Mouse (Mus musculus): Measurements from ENCODE around the gene Lgals7. TPM values are rescaled to one million over a fixed set of nuclear protein-coding genes. Genes with fewer than 3 reads are reported as not detected.

The Lgals7 gene
- polyA plus RNA-seq, 1 experiment: 0.12 TPM

- peaks cover 98% of the 10 kb centered on the region for H3K36me3 ChIP-seq (ENCODE audit: control insufficient read depth, insufficient read depth)
- peaks cover 59% of the 10 kb centered on the region for H3K79me3 ChIP-seq (ENCODE audit: low read depth)
- TF ChIP-seq MYOG (IDR thresholded peaks at IDR 0.05; ENCODE audit: control insufficient read depth, extremely low read depth, insufficient read length) (no peak), MYOD1 (IDR thresholded peaks at IDR 0.05; ENCODE audit: control insufficient read depth, insufficient read length, low read depth) (no peak), CEBPB (IDR thresholded peaks at IDR 0.05; ENCODE audit: low read depth) (no peak), FOSL1 (IDR thresholded peaks at IDR 0.05; ENCODE audit: insufficient read depth, low read length, poor library complexity, severe bottlenecking) (no peak), CTCF (IDR thresholded peaks at IDR 0.05; ENCODE audit: control insufficient read depth, insufficient read depth, insufficient read length) (no peak), MAX (IDR thresholded peaks at IDR 0.05) (no peak), USF1 (IDR thresholded peaks at IDR 0.05; ENCODE audit: low read depth) (no peak)
- no peaks in the 10 kb centered on the region for H3K27me3 ChIP-seq (ENCODE audit: control insufficient read depth, insufficient read depth, insufficient read length)
- peaks cover 62% of the 10 kb centered on the region for H3K79me2 ChIP-seq (ENCODE audit: control insufficient read depth, insufficient read depth)
- no peak overlapping the region for H3K4me3 ChIP-seq (ENCODE audit: insufficient read depth, poor library complexity, severe bottlenecking)
- H3ac ChIP-seq (ENCODE audit: control insufficient read depth, insufficient read length, low read depth): no peak overlapping the region
Measured at GRCm38 (mm10) chr7:28817957-28818356, 45.7 kb upstream of the Lgals7 start.

DNA sequence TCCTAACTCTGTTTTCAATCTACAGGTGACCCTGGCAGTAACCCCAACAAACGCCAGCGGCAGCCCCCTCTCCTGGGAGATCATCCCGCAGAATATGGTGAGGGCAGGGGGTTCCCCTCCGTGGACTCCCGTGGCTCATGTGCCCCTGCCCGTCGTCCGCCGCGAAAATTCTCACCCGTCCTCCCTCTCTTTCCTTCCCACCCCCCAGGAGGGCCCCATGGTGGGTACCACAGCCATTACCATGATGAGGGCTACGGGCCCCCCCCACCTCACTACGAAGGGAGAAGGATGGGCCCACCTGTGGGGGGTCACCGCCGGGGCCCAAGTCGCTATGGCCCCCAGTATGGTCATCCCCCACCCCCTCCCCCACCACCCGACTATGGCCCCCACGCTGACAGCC is 45.2 kb upstream of the Lgals7 start:
- Histone ChIP-seq H3K79me3 (ENCODE audit: low read depth) (peaks cover 54% of the 10 kb centered on the region), H3K36me3 (ENCODE audit: control insufficient read depth, insufficient read depth) (peaks cover 95% of the 10 kb centered on the region), H3K4me3 (ENCODE audit: insufficient read depth, poor library complexity, severe bottlenecking) (no peak overlapping the region), H3K79me2 (ENCODE audit: control insufficient read depth, insufficient read depth) (peaks cover 57% of the 10 kb centered on the region), H3K27me3 (ENCODE audit: control insufficient read depth, insufficient read depth, insufficient read length) (no peaks in the 10 kb centered on the region), H3ac (ENCODE audit: control insufficient read depth, insufficient read length, low read depth) (no peak overlapping the region)
- no peak for TF ChIP-seq MYOD1 (IDR thresholded peaks at IDR 0.05; ENCODE audit: control insufficient read depth, insufficient read length, low read depth)
- TF ChIP-seq CEBPB (IDR thresholded peaks at IDR 0.05; ENCODE audit: low read depth): no peak
- TF ChIP-seq FOSL1 (IDR thresholded peaks at IDR 0.05; ENCODE audit: insufficient read depth, low read length, poor library complexity, severe bottlenecking): no peak
- no peak for TF ChIP-seq USF1 (IDR thresholded peaks at IDR 0.05; ENCODE audit: low read depth)
- TF ChIP-seq CTCF (IDR thresholded peaks at IDR 0.05; ENCODE audit: control insufficient read depth, insufficient read depth, insufficient read length): no peak
- no peak for TF ChIP-seq MAX (IDR thresholded peaks at IDR 0.05)
- no peak for TF ChIP-seq MYOG (IDR thresholded peaks at IDR 0.05; ENCODE audit: control insufficient read depth, extremely low read depth, insufficient read length)

GRCm38 (mm10) chr7:28818861-28819452 is 44.7 kb upstream of the Lgals7 start:
- Histone ChIP-seq H3K36me3 (ENCODE audit: control insufficient read depth, insufficient read depth) (peaks cover 90% of the 10 kb centered on the region), H3K4me3 (ENCODE audit: insufficient read depth, poor library complexity, severe bottlenecking) (no peak overlapping the region), H3K79me3 (ENCODE audit: low read depth) (peaks cover 49% of the 10 kb centered on the region), H3ac (ENCODE audit: control insufficient read depth, insufficient read length, low read depth) (no peak overlapping the region), H3K27me3 (ENCODE audit: control insufficient read depth, insufficient read depth, insufficient read length) (no peaks in the 10 kb centered on the region), H3K79me2 (ENCODE audit: control insufficient read depth, insufficient read depth) (peaks cover 52% of the 10 kb centered on the region)
- TF ChIP-seq USF1 (IDR thresholded peaks at IDR 0.05; ENCODE audit: low read depth) (no peak), MYOG (IDR thresholded peaks at IDR 0.05; ENCODE audit: control insufficient read depth, extremely low read depth, insufficient read length) (no peak), MYOD1 (IDR thresholded peaks at IDR 0.05; ENCODE audit: control insufficient read depth, insufficient read length, low read depth) (no peak), MAX (IDR thresholded peaks at IDR 0.05) (no peak), FOSL1 (IDR thresholded peaks at IDR 0.05; ENCODE audit: insufficient read depth, low read length, poor library complexity, severe bottlenecking) (no peak), CTCF (IDR thresholded peaks at IDR 0.05; ENCODE audit: control insufficient read depth, insufficient read depth, insufficient read length) (no peak), CEBPB (IDR thresholded peaks at IDR 0.05; ENCODE audit: low read depth) (no peak)

DNA sequence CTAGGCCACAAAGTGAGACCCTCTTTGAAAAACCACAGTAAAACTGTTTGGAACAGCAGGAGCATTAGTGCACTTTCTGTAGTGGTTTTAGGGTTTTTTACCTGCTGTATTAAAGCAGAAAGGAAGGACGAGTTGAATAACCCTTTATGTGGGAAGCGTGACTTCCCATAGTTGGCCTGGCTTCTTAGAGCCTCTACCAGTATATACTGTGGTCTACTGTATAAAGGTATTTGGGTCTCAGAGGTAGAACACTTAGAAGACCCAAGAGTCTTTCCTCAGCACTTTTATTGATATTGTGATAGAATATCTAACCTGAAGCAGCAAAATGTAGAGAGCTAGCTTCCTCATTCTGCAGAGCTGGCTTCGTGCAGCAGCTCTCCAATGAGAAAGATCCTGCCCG is 44.1 kb upstream of the Lgals7 start:
- TF ChIP-seq USF1 (IDR thresholded peaks at IDR 0.05; ENCODE audit: low read depth) (no peak), MAX (IDR thresholded peaks at IDR 0.05) (no peak), CEBPB (IDR thresholded peaks at IDR 0.05; ENCODE audit: low read depth) (no peak), MYOD1 (IDR thresholded peaks at IDR 0.05; ENCODE audit: control insufficient read depth, insufficient read length, low read depth) (no peak), CTCF (IDR thresholded peaks at IDR 0.05; ENCODE audit: control insufficient read depth, insufficient read depth, insufficient read length) (no peak), MYOG (IDR thresholded peaks at IDR 0.05; ENCODE audit: control insufficient read depth, extremely low read depth, insufficient read length) (no peak), FOSL1 (IDR thresholded peaks at IDR 0.05; ENCODE audit: insufficient read depth, low read length, poor library complexity, severe bottlenecking) (no peak)
- H3ac ChIP-seq (ENCODE audit: control insufficient read depth, insufficient read length, low read depth): no peak overlapping the region
- H3K79me3 ChIP-seq (ENCODE audit: low read depth): peaks cover 43% of the 10 kb centered on the region
- no peaks in the 10 kb centered on the region for H3K27me3 ChIP-seq (ENCODE audit: control insufficient read depth, insufficient read depth, insufficient read length)
- peaks cover 46% of the 10 kb centered on the region for H3K79me2 ChIP-seq (ENCODE audit: control insufficient read depth, insufficient read depth)
- H3K36me3 ChIP-seq (ENCODE audit: control insufficient read depth, insufficient read depth): peaks cover 83% of the 10 kb centered on the region
- no peak overlapping the region for H3K4me3 ChIP-seq (ENCODE audit: insufficient read depth, poor library complexity, severe bottlenecking)

- TF ChIP-seq FOSL1 (IDR thresholded peaks at IDR 0.05; ENCODE audit: insufficient read depth, low read length, poor library complexity, severe bottlenecking): no peak
- no peak for TF ChIP-seq USF1 (IDR thresholded peaks at IDR 0.05; ENCODE audit: low read depth)
- no peak for TF ChIP-seq MYOD1 (IDR thresholded peaks at IDR 0.05; ENCODE audit: control insufficient read depth, insufficient read length, low read depth)
- no peak for TF ChIP-seq MYOG (IDR thresholded peaks at IDR 0.05; ENCODE audit: control insufficient read depth, extremely low read depth, insufficient read length)
- no peak for TF ChIP-seq CTCF (IDR thresholded peaks at IDR 0.05; ENCODE audit: control insufficient read depth, insufficient read depth, insufficient read length)
- TF ChIP-seq MAX (IDR thresholded peaks at IDR 0.05): no peak
- no peak for TF ChIP-seq CEBPB (IDR thresholded peaks at IDR 0.05; ENCODE audit: low read depth)
- Histone ChIP-seq H3K79me3 (ENCODE audit: low read depth) (peaks cover 33% of the 10 kb centered on the region), H3K4me3 (ENCODE audit: insufficient read depth, poor library complexity, severe bottlenecking) (no peak overlapping the region)
Measured at GRCm38 (mm10) chr7:28820358-28821260, 43.0 kb upstream of the Lgals7 start.

More at GRCm38 (mm10) chr7:28820358-28821260, 43.0 kb upstream of the Lgals7 start:
- H3ac ChIP-seq (ENCODE audit: control insufficient read depth, insufficient read length, low read depth): no peak overlapping the region
- peaks cover 73% of the 10 kb centered on the region for H3K36me3 ChIP-seq (ENCODE audit: control insufficient read depth, insufficient read depth)
- peaks cover 35% of the 10 kb centered on the region for H3K79me2 ChIP-seq (ENCODE audit: control insufficient read depth, insufficient read depth)
- no peaks in the 10 kb centered on the region for H3K27me3 ChIP-seq (ENCODE audit: control insufficient read depth, insufficient read depth, insufficient read length)

Measured in C2C12 (cell line).